Mouse (Mus musculus) splenic B cell, adult 2 months (primary cell): ENCODE results near the gene Tdrd3.

ENCODE experiments used
- DNase-seq: peaks from one replicate; pipeline ENCODE4 v3.0.0-alpha.2; 2011; ENCODE audit warnings: low read depth, low spot score
- H3K27me3 ChIP-seq: 2 replicates; pipeline ENCODE4 v1.6.1; 2012; ENCODE audit warnings: mild to moderate bottlenecking, low read length, moderate library complexity, mixed read lengths; ENCODE audit not compliant: control insufficient read depth, poor library complexity, insufficient read depth, severe bottlenecking
- H3K36me3 ChIP-seq: 2 replicates; pipeline ENCODE4 v1.6.1; 2012; ENCODE audit warnings: mild to moderate bottlenecking, low read length, moderate library complexity, mixed read lengths; ENCODE audit not compliant: control insufficient read depth, poor library complexity, insufficient read depth, severe bottlenecking

Gene Tdrd3

DNA sequence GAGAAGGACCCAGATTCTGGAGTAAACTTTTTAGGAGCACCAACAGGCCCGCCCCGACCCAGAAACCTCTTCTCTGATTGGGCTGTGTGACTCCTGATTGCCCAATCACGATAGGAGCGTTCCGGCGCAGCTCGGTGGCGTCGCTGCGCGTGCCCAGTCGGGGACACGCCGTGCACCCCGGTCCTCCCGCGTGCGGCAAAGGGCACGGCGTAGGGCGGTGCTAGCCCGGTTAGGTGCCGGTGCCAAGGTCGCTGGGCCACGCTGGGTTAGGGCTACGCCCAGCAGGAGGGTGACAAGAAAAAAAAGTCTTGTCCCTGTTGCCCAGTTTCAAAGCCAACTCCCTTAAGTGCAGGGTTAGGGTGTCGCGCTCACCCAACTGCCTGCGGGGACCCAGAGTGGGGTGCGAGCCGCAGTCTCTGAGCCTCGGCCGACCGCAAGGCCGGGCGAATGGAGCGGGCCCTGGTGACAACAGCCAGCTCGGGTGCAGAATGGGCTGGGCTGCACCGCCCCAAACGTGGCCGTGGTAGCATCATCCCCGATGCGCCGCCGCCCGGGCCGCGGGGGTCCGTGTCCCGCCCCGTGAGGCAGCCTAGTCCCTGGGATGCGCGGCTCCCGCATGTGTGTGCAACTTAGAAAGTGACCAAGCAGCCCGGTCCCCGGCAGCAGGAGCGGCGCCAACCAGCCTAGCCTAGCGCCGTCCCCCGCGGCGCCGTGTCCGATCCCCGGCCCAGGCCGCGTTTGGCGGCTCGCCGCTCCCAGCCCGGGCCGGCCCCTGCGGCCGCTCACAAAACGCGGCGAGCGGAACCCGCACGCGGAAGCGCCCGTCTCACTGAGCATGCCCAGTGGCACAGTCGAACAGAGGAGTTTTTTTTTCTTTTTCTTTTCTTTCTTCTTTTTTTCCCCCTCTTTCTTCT, at the start of gene Tdrd3:
Tdrd3 (plus strand) TSS at position 832 of the 914 bp plus-strand sequence.
- no peaks in the 10 kb centered on the region for H3K36me3 ChIP-seq
- no peaks in the 10 kb centered on the region for H3K27me3 ChIP-seq
- DNase-seq = peak; percentile 92

DNA sequence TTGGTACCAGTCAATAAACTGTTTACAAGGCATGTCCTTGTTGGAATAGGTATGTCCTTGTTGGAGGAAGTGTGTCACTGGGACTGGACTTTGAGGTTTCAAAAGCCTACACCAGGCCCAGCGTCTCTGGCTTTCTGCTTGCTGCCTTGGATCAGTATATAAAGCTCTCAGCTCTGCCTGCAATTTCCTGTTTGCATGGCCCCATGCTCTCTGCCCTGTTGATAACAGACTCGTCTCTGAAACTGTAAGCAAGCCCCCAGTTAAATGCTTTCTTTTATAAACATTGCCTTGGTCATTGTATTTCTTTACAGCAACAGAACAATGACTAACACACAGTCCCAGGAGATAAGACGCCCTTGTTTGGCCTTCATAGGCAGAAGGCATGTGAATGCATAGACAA, 49.3 kb upstream of the Tdrd3 start:
- no peaks in the 10 kb centered on the region for H3K27me3 ChIP-seq
- DNase-seq = no peak
- no peaks in the 10 kb centered on the region for H3K36me3 ChIP-seq

DNA sequence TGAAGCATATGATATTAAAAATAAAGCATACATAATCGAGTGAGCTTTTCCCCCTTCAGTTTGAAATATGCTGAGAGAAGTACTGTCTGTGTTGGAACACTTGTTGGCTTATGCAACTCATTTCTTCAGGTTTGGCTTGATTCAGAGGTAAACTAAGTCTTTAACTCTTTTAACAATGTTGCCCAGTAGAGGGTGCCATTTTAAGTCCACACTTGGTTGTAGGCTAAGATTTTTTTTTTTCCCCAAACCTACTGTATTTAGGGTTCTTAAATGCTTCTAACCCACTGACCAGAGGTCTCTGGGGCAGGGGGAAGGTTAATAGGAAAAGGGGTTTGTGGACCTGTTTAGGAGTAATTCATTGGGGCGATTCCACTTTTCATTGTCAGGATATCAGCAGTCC, 33.4 kb upstream of the Tdrd3 start:
- Histone ChIP-seq H3K27me3 (no peaks in the 10 kb centered on the region), H3K36me3 (no peaks in the 10 kb centered on the region)
- peak; percentile 2 for DNase-seq

DNA sequence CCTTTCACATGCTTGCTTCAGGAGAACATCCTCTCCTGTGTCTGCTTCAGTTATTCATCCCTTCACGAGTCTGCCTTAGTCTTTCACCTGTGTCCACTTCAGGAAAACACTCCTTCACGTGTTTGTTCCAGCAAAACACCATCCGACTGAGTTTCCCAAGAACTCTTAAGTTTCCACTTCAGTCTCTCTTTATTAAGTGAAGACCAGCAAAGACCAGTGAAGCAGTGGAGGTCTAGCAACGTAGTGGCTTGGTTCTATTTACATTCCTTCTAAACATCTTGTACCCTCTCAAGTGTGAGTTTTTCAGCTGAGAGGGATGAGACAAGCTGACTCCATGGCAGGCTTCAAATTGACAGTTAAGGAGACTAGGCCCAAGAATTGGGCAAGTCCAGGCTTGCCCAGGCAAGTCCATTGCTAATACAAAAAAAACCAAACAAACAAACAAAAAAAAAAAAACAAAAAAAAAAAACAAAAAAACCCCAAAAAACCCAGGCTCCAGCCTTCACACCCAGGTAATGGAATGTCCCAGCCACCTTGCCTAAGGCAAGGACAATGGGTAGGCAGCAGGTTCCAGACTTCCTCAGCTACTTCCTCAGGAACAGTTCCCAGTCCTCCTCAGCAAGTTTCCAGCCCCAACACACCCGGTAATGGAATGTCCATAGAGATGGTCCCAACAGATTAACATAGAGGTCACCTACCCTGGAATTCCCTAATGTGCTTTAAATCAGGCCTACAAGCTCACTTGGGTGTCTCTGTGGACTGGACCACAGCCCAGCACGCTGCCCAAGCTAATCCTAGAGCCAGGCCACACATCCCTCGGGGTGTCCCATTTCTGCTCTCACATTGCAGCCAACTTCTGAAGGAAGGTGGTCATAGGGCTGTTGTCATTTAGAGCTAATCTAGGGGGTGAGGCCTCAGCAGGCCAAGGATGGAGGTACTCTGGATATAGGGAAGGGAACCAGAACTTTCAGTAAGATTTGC, 31.9 kb upstream of the Tdrd3 start:
- H3K36me3 ChIP-seq = no peaks in the 10 kb centered on the region
- DNase-seq = no peak
- no peaks in the 10 kb centered on the region for H3K27me3 ChIP-seq

DNA sequence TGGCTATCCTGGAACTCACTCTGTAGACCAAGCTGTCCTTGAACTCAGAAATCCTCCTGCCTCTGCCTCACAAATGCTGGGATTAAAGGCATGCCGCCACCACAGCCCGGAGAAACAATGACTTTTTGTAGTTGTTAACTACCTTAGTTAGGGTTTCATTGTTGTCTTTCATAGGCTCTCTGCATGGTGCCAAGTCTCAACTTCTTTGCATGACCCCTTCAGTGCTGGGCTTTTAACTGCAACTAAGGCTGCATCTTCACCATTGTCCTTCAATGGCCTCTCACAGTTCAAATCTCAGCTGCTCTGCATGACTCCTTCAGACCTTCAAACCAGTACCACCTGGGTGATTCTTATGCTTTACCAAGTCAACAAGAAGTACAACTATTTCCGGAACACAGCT, 23.3 kb upstream of the Tdrd3 start:
- DNase-seq = no peak
- Histone ChIP-seq H3K27me3 (no peaks in the 10 kb centered on the region), H3K36me3 (no peaks in the 10 kb centered on the region)

DNA sequence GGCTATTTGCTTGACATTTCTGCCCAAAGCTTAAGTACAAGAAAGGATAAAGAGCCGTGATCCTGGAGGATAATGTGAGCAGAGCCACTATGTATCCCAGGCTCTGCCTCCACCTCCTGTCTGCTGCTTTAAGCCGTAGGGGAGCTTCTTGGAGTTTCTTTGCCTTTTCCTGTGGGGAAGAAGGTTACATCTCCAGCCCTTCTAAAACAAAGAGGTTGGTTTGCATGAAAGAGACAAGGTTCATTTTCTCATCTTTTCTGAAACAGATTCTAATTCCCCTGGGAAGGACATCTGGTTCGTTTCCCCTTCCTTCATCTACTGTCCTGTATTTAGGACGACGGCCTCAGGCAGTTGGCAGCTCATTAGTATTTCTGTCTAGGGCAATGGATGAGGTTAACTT, 19.8 kb upstream of the Tdrd3 start:
- no peaks in the 10 kb centered on the region for H3K27me3 ChIP-seq

DNA sequence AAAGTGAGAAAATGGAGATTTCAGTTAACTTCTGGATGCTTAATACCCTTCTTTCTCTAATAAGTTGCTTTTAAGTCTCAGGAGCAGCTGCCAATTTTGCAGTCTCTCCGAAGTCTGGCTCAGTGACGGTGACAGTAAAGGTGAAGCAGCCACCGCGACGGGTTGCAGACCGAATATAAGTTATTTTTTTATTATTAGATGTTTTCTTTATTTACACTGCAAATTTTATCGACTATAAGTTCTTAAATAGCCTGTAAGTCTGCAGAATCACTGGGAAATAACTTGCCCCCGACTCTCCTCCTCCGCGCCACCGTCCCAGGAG, 992 bp upstream of the Tdrd3 start:
- Histone ChIP-seq H3K36me3 (no peaks in the 10 kb centered on the region), H3K27me3 (no peaks in the 10 kb centered on the region)
- DNase-seq = no peak

More for the DNA sequence above, 19.8 kb upstream of the Tdrd3 start:
- H3K36me3 ChIP-seq = no peaks in the 10 kb centered on the region
- no peak for DNase-seq

DNA sequence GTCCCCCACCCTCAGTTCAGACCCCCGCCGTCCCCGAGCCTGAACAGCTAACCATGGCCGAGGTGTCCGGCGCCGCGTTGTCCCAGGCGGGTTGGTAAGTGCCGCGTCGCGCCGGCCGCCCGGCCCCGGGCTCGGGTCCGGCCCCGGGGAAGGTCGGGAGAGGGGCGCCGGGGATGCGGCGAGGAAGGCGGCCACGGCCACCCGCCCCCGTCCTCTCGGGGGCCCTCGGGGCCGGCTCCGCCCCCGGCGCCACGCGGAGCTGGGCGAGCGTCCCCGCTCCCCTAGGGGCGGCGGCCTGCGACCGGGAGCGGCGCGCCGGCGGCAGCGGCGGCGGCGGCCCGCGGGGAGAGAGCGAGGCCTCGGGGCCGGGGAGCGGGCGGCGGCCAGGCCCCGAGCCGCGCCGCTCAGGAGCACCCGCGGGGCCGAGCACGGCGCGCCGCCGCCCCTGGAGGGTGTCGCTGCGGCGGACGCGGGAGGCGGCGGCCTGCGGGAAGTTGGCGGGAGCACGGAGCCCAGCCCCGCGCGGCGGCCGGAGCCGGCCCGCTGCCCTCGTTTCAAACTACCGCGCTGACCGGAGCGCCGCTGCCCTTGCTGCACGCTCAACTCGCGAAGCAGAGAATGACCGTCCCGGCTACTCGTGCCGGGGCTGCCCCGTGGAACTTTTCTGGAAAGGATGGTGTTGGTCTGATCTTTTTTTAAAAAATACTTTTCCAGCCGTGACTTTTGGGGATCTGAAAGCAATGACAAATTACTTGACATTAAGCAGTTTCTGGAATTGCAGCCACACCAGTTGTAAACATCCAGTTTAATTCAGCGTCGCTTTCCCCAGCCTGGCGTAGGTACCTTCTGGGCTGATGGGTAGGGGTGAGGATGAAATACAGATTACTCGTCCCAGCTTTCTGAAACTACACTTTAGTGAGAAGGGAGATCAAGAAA, 584 bp downstream of the Tdrd3 start:
- Histone ChIP-seq H3K27me3 (no peaks in the 10 kb centered on the region), H3K36me3 (no peaks in the 10 kb centered on the region)
- peak; percentile 63 for DNase-seq

DNA sequence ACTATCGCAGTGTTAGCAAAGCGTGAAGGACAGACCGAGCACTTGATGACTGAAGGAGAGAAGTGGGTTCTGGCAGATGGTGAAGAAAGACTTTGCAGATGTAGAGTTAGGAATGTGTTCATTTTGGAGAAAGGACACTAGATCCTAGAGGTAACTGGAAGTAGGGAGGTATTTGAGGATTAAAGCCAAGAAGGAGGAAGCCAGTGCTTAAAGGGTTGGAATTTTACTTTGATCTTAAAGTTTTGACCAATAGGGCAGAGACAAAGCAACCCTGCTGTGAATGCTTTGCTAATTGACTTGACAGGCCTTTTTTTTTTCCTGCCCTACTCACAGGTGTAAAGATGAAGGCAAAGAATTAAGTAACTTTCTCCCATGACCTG, 1.2 kb downstream of the Tdrd3 start:
- peak; percentile 19 for DNase-seq
- no peaks in the 10 kb centered on the region for H3K27me3 ChIP-seq
- H3K36me3 ChIP-seq = no peaks in the 10 kb centered on the region

DNA sequence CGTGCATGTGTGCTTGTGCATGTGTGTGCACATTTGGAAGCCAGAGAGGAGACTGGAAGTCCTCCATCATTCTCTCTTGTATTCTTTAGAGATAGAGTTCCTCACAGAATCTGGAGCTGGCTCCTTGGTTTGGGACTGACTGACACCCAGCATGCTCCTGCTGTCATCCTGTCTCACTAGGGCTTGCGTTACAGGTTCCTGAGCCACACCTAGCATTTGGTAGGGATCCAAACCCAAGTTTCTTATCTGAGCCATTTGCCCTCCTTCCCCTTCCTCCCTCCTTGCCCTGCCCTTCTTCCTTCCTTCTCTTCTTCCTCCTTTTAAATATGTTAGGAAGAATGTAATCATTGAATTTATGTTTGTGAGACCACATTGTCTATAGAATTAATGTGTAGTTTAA, 3.3 kb downstream of the Tdrd3 start:
- DNase-seq = no peak
- H3K27me3 ChIP-seq = no peaks in the 10 kb centered on the region
- no peaks in the 10 kb centered on the region for H3K36me3 ChIP-seq

DNA sequence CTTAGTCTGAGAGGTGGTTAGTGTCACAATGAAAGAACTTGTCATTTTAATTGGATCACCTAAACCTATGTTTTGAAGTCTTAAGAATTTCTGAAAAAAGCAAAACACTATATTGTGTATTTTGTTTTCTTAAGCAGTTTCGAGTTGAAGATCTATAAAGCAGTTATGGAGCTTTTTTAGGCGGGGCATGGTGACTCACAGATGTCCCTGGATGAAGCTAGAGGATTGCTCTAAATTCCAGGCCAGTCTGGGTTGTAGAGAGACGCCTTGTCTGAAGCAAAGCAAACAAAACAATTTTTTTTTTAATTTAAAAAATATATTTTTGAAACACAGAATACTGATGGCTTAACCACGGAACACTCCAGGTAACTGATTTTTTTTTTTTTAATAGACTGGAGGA, 4.1 kb downstream of the Tdrd3 start:
- H3K27me3 ChIP-seq = no peaks in the 10 kb centered on the region
- no peak for DNase-seq
- H3K36me3 ChIP-seq = no peaks in the 10 kb centered on the region

DNA sequence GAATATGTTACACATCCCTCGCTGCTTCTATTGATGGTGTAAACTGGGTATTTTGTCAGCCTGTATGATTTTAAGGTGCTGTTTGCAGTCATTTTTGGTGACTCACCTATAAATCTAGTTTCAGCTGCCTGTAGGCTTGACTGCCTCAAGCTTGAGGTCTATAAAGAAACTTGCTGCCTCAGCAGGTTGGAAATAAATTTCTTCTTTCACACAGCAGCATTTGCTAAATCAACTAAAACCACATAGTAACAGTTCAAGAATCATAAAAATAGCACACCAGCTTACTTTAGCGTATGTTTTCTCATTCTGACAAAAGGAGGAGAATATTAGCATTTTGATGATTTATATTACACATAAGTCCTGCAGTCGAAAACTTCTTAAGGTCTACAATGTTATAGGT, 6.0 kb downstream of the Tdrd3 start:
- no peak for DNase-seq
- Histone ChIP-seq H3K27me3 (no peaks in the 10 kb centered on the region), H3K36me3 (no peaks in the 10 kb centered on the region)

DNA sequence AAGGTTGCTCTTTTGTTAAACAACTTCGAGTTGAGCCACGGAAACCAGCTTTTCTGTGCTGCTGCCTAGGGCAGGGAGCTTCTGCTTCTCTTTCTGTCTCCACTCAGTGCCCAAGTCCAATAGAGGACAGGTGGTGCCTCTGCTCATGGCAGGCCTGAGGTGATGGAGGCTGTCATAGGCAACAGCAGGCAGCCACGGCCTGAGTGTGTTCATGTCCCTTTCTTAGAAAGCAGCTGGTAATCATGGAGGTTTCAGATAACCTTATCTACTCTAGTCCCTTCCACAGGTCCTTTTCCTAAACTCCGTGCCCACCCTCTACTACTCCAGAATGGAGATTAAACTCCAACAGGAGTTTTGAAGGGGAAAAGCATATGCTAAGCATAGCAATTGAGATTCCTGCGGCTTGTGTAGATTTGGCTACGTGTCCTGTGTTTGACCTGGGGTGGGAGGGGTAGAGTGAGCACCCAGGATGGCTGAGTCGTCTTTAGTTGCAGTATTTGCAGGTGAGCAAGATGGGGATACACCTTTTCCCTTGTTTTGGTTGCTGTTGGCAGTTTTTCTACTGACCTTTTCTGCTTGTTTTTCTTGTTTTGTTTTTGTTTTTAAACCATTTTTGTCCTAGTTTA, 10.0 kb downstream of the Tdrd3 start:
- no peak for DNase-seq
- Histone ChIP-seq H3K27me3 (no peaks in the 10 kb centered on the region), H3K36me3 (no peaks in the 10 kb centered on the region)

DNA sequence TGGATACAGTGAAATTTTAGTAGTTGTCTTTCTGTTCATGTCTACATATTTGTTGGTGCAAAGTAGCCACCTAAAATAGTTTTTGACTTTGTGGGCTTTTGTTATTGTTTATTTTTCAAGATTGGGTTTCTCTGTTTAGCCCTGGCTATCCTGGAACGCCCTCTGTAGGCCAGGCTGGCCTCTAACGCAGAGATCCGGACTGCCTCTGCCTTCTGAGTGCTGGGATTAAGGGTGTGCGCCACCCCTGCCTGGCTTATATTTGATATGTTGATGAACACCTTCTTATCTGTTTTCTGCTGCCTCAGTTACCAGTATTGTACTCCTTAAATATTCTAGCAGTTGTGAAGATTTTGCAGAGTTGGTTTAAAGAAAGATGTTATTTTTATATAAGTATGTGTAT, 10.6 kb downstream of the Tdrd3 start:
- Histone ChIP-seq H3K36me3 (no peaks in the 10 kb centered on the region), H3K27me3 (no peaks in the 10 kb centered on the region)
- DNase-seq = no peak
